Mouse (Mus musculus) kidney, adult 8-10 months (tissue): ENCODE measurements at regions not wholly inside any gene's neighbourhood (a gene's known extent, or its start where the extent isn't known, plus 50 kb on each side); places are given as distances from the start of the nearest gene placed in this dataset.

Experiments used
- DNase-seq, 2 experiments: peaks; one replicate each; pipeline ENCODE4 v3.0.0; 2022

DNA sequence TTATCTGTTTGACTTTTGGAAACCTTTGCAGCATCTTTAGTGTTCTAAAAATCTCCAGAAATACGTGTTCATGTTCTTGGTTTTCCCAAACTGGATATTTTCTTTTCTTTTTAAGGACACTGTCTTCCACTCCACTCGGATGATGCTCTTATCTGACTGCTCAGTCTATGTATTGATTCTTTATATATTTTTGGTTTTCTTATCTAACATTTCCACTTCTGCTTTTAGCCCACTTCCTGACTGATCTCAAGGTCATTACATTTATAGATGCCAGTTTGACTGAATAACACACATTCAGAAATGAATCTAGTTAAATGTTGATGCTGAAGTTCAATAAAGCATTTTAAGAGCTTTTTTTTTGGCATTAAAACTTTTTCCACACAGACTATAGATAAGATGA is 265.3 kb downstream of the Rpl36a-ps1 start:
- DNase-seq = no peak

DNA sequence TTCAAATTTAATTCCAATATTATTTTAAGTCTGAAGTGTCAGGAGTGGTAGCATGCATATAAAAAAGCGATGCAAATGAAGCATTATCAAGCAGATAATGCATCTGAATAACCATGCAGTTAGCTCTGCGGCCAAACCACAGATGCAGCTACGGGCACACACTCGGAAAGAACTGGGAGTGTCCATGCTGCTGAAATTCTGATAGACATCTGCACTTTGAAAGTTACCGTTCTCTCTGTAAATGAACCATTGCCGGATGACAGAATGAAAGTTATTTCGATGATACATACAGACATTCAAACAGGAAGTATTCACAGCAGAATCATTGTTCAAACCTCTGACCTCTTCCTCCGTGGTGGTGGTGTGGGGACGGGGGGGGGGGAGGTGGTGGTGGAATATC is 271.6 kb downstream of the Rpl36a-ps1 start:
- DNase-seq = no peak

DNA sequence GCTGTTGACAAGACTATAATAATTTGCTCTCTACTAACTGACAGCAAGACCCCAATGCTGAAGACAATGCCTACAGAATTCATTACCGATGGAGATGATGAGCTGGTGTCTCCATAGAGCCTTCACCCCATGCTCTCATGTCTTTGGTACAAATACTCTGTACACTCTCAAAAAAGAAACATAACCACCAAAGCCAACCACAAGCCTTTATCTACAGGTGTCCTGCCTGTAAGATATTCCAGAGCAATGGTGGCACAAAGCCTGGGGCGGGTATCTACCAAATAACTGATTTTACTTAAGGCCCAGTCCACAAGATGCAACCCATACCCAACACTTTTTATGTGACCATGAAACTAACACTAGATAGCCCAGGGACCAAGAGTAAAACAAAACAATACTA is 273.1 kb downstream of the Rpl36a-ps1 start:
- no peak for DNase-seq

DNA sequence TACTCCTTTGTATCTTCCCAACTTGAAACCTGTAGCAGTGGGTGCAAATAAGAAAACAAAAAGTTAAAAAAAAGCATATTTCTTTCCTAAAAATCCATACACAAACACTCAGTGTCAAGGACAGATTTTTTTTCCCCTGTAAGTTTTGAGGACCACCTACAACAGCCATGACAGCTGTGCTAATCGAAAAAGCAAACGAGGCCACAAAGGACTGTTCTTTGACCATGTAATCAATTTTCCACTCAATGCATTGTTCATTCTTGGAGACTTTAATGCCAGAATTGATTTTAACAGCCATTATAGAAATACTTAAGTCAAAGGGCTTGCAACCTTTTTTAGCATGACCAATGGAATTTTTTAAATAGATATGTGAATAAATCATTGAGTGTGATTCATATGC is 286.1 kb downstream of the Rpl36a-ps1 start:
- no peak for DNase-seq

DNA sequence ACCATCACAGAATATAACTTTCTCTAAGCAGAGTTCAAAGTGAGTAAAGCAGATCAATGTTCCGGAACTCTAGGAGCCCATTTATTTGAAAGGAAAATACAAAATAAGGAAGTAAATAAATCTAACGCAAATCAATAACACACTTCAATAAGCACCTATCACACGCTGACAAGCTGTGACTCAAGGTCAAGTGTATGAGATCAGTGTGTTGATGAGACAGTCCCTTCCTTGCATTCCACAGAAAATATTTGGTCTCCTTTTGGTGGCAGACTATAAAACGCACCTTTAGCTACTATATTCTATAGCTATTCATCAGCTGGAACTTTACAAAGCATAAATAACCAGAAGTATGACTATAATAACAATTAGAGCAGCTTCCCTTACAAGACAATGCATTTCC is 286.5 kb downstream of the Rpl36a-ps1 start:
- DNase-seq = no peak

DNA sequence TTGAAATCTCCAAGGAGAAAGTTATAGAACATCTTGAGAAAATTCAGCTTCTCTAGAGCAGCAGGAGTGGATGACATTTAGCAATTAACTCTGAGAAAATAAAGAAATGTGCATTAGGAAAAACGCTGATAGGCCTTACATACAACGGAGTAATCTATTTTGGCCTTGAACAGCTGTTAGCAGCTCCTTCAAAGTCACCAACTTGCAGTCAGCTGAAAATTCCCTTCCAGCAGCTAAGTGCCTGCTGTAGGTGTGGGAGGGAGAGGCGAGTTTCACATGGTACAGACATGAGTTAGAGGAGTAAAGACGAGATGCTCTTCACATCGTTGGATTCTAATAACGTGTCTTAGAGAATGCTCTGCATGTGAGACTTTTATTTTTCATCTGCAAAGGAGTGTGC is 290.8 kb downstream of the Rpl36a-ps1 start:
- no peak for DNase-seq

DNA sequence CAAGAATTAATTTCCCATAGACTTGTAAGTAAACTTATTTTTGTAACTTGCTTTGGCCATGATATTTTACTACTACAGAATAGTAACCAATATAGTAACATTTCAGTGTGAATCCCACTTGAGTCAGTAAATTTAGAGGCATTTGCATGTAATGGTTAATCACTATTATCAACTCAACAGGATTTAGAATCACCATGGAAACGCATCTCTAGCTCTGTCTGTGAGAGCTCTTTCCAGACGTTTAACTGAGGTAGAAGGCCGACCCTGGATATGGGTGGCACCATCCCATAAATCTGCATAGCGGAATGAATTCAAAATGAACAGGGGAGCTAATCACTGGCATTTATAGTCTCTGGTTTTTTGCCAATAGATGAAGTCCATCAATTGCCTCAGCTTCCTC is 337.6 kb downstream of the Rpl36a-ps1 start:
- no peak for DNase-seq

DNA sequence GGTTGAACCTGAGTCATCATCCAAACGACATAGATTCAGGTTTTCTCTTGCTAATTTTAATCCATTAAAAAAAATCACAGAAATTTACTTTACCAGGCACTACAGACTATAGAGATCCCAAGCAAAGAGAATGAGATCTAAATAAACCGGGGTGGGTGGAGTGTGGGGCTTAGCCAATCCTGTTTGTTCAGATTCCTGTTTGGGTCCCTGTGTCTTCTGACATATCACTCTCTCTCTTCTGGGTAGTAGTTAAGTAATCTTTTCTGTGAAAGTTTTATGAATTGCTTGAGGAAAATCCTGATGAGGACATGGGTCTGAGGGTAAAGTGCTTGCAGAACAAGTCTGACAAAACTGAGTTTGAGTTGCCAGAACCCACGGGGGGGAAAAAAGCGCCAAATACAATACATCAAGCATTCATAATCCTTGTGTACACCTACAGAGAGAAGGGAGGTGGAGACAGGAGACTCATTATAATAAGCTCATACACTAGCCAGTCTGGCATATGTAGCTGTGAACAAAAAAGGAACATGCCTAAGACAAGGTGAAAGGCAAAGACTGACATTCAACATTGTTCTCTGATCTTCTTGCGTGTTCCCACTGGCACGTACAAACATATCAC is 339.8 kb downstream of the Rpl36a-ps1 start:
- DNase-seq = no peak

DNA sequence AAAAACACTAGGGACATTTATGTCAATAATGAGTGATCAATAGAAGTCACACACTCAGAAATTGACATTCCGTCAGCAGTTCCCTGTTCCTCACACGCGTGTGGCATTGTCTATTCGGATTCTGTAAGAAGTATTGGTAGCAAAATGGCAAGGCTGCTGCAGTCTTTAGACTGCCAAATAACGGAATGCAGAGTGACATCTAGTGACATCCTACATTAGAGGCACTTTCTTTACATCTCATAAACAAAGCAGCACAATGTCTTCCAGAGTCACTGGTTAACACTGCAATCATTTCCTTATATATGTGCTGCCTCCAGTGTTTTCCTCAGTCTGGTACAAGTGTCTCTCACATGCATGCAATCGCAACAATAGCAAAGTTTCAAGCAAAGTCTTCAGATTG is 342.9 kb downstream of the Rpl36a-ps1 start:
- no peak for DNase-seq

DNA sequence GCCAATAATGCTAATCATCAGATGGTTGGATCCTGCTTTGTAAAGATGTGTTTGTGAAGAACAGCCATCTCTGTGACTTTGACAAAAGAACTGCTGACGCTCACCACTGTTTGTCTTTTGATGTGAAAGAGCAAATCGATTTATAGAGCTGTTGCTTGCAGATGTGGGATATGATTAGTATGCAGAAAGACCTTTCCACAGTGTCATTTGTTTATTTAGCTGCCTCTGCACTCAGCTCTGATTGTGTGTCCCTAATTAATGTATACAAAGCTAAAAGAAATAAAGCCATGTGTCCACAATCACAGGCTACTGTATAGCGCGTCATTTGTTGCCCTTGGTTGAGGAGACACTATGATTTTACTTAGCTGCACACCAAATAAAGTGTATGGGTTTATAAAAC is 343.6 kb downstream of the Rpl36a-ps1 start:
- no peak for DNase-seq

DNA sequence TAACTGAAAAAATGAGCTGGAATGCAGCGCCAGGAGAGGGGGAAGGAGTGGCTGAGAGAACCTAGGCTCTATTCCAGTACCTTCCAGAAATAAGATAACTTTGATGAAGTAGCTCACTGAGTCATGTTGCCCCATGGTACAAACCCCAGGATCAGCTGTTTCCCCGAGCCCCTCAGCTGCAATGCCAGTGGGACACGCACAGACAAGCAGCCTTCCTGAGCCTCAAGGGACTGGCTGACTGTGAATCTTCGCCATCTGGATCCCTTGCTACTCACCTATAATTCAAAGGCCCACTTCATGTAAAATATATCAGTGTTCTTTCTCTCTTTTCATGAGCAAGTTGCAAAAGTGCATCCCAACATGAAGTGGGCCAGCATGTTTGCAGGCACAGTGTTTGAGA is 346.5 kb downstream of the Rpl36a-ps1 start:
- no peak for DNase-seq

DNA sequence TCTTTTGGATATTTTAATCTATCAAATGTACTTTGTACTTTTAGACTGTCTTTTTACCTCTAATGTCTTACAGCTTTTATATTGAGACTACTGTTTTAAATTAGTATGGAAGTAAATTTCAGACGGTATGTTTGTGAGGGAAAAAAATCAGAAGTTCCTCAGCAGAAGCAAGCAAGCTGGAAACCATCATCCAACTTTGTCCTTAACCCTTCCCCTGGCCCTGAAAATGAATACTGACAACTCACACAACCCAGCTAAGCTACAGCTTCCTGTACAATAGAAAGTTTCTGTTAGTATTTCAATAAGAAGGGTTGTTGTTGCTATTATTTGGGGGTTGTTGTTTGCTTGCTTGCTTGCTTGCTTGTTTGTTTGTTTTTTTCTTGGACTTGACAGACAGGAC is 350.4 kb downstream of the Rpl36a-ps1 start:
- DNase-seq = no peak

DNA sequence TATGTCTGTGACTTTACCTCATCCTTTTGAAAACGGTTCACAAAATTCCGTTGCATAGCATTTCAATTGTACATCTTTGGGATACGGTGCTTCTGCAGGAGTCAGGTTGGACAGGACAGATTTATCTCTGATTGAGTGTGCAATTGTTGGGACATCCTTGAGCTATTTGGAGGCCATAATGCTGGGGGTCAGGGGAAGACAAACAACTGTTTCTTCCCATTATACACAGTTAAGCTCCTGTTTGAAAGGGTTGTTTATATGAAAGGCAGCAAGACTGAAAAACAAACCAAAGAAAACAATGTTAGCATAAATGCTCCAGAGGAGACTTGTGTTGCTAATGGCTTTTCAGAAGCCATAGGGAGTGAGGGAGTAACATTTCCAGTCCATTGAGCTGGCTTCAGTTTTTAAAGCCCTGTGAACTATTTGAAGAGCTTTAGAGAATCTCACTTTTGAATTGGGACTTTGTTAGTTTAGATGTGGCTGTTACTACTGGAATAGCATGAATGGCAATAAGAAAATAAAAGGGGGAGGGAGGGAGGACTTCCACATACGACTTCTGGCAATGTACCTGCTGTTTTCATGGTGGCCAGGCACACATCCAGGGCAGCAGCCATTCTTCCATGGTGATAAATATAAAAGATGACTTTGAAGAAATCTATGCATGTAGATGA is 351.3 kb downstream of the Rpl36a-ps1 start:
- DNase-seq = no peak

DNA sequence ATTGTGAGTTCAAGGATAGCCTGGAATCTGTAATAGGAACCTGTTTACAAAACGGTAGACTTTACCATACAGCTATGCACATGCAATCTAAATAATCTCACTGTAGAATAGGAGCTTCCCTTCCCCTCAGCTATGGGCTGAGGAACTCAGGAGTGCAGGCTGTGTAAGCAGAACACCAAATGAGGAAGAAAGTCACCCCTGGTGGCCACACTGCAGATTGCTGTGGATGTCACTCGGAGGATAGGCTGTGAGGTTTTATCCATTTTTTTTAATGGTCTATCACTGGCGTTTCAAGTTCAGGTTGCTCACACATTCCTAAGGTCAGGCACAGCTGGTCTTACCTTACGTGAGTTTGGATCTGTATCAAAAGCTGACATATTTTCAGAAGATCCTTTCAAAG is 365.1 kb downstream of the Rpl36a-ps1 start:
- no peak for DNase-seq

DNA sequence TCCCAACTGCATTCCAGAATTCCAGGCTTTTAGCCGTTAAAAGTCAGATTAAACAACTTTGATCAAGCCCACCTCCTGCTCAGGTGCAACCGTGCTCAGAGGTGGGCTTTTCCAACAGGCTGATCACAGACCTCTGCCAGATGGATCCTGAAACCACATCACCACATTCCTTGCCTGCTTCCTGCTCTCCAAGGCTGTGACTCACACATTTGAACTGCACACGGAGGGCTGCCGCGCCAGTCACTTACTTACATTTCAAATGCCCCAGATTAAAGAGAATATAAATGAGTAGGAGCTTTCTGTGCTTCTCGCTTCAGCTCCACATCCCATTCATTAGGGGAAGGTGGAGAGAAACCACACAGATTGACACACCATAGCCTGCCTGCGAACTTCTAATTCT is 367.6 kb downstream of the Rpl36a-ps1 start:
- DNase-seq = no peak

DNA sequence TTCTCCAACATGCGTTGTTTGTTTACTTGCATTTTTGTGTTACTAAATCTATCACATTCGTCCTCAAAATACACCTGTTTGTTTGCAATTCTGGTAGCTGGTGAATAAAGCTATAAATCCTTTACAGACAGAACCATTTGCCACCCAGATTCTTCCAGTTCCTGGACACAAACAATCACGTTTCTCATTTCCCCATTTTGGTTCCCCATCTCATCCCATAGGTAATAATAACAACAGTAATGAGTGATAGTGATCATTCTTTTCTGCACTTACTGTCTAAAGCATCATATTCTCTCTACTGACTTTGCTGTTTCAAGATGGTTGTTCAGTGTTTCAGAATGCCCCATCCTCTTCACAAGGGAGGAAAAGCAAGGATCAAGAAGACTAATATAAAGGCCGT is 368.3 kb downstream of the Rpl36a-ps1 start:
- no peak for DNase-seq

DNA sequence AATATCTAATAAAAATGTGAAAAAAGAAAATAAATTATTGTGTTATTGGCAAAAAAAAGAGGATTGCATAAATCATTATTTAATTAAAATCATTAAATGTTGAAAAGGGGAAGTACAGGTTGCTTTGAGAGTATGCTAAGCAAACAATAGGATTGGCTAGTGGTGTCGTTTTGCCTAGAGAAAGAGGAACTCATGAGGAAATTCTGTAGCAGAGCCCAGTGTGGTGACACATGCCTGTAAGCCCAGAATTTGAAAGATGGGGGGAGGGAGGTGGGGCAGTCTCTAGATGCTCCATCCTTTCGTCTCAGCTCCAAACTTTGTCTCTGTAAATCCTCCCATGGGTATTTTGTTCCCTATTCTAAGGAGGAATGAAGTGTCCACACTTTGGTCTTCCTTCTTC is 388.3 kb downstream of the Rpl36a-ps1 start:
- DNase-seq = no peak

DNA sequence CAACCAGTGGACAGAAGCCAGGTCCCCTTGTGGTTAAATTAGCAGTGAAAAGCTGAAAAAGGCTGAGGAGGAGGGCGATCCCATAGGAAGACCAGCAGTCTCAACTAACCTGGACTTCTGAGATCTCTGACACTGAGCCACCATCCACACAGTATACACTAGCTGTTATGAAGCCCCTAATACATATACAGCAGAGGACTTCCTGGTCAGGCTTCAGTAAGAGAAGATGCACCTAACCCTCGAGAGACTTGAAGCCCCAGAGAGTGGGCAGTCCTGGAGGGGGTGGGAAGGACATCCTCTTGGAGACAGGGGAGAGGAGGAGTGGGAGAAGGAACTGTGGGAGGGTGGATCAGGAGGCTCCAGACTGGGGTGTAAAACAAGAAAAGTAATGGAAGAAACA is 397.9 kb downstream of the Rpl36a-ps1 start:
- DNase-seq = no peak

DNA sequence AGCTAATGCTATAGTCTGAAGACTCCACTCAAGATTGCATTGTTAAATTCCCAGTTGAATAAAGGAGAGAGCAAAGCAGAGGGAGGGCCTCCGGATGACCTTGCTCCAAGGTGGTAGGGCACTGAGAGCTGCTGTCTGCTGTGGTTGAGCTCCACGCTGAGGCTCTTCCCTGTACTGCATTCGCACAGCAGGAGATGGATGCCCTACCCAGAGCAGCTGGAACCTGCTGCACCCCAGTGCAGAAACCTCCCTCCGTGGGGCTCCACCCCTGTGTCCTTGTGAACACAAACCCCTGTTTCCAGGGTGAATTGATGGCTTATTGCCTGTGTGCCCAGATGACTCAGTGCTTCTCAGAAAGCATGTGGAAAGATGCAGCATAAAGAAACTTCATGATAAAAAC is 404.3 kb downstream of the Rpl36a-ps1 start:
- peak in 1 of 2 experiments; percentile 1 for DNase-seq

DNA sequence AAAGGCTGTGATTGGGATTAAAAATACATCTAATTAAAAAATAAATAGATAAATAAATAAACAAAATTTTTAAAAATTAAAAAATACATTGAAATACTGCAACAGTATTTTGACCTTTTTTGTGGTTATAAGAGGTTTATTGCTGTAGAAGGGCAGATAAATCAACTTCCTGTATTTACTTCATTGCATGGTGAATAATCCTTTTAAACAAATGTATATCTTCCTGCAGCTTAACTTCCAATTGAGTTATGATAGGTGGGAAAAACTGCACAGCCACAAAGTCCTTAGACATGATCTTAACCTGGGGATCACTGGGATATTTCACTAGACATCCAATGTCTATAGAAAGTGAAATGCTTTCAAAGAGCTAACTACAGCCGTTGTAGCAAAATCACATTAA is 402.1 kb upstream of the Dach1 start:
- DNase-seq = no peak

DNA sequence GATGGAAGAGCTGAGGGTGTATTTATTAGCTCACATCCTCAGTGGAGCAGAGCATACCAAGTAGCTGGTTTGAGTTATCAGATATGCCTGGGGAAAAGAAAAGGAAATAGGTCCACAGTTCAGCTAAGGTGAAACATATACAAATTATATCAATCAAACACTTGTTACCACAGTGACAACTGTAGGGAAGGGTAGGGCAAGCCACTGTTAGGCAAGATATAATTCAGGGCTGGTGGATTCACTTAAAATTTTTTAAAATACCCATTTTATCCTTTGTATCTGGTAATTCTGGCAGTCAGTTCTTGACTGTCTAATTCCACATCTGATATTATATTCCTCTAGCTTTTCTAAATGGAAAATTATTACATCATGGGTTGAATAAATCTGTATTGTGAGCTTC is 392.4 kb upstream of the Dach1 start:
- no peak for DNase-seq

DNA sequence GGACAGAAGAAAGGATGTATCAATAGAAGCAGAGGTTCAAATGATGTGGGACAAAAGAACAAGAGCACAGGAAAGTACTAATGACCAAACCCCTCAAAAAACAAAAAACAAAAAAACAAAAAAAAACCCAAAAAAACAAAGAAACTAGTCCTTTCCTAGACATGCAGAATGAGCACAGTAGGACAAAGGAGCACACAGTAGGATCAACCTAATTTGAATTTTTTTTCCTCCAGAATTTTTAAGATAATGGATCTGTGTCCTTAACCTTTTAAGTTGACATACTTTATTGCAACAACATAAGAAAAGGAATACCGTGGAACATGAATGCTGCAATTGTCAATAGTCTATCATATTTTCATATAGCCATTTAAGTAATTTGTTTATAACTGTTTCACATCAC is 370.2 kb upstream of the Dach1 start:
- no peak for DNase-seq

DNA sequence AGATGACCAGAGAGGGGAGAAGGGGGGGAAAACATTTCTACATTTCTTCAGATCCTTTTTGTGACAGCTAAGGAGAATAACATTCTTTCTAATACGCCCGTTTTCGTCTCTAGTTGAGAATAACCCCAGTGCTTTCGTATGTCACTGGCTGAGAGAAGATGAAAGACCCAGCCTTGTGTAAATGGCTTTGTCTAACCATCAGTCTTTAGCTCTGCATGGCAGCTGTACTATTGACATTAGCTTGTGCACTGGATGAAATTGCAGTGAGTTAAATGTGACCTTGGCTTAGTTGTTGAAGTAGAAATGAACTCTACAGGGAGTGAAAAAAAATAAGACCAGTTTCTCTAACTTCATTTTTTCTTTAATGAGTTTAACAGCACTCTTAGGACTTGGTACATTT is 368.7 kb upstream of the Dach1 start:
- DNase-seq = no peak

DNA sequence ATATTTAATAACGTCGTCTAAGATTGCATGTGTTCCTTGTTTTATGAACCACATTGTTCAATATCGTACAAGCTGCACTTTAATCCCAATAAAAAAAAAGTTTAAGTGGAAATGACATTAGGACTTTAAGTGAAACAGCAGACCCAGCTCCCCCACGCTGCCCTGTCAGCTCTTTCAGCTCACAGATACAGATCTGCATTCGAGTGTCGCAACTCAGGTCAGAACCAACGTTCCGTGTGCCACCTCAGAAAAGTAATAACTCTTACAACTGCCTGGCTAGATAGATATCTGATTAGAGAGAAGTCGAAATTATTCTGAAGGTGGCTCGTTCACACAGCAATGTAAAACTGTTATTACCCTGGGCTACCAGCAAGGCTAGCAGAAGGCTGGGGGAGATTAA is 364.0 kb upstream of the Dach1 start:
- no peak for DNase-seq

DNA sequence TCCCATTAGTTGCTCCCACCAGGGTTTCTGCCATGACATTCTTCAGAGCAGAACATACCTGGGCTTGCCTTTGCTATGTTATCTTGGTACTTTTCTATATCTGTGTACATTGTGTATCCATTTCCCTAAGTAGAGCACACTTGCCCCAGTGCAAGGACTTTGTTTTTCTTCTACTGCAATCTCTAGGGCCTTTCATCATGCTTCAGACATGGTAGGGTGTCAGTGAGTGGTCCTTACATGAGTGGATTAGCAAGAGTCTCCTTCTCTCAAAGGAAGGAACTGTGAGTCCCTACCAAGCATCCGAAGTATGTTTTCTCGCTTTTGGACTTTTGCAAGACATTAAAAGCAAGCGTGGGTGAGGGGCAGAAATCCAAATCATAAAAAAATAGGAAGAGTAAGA is 351.4 kb upstream of the Dach1 start:
- DNase-seq = no peak
